Mouse (Mus musculus): ENCODE data around the gene Olfr1046. TPM values are rescaled to one million over a fixed set of nuclear protein-coding genes. Genes with fewer than 3 reads are reported as not detected.

The Olfr1046 gene
- polyA plus RNA-seq, 1 experiment from 2014 or later: not detected

Other genes with a start within 250 kb of the Olfr1046 start
- gene Olfr1029, start 245.4 kb downstream of the Olfr1046 start, polyA plus RNA-seq (2016; fragmentation: Nextera tagmentation; extraction: Ambion mirVana): not detected in 2 replicates
- gene Olfr1030, start 240.0 kb downstream of the Olfr1046 start, polyA plus RNA-seq (2016; fragmentation: Nextera tagmentation; extraction: Ambion mirVana): not detected in 2 replicates
- not detected in 2 replicates for gene Olfr1031, start 229.0 kb downstream of the Olfr1046 start, polyA plus RNA-seq (2016; fragmentation: Nextera tagmentation; extraction: Ambion mirVana)
- not detected in 2 replicates for gene Olfr1032, start 213.8 kb downstream of the Olfr1046 start, polyA plus RNA-seq (2016; fragmentation: Nextera tagmentation; extraction: Ambion mirVana)
- 0.07 and 0.51 TPM in 2 replicates for gene Olfr1033, start 198.7 kb downstream of the Olfr1046 start, polyA plus RNA-seq (2016; fragmentation: Nextera tagmentation; extraction: Ambion mirVana)
- gene Olfr1034, start 173.5 kb downstream of the Olfr1046 start, polyA plus RNA-seq (2016; fragmentation: Nextera tagmentation; extraction: Ambion mirVana): not detected in 2 replicates
- gene Olfr1036, start 145.3 kb downstream of the Olfr1046 start, polyA plus RNA-seq (2016; fragmentation: Nextera tagmentation; extraction: Ambion mirVana): not detected in 2 replicates
- not detected in 2 replicates for gene Olfr1037, start 131.9 kb downstream of the Olfr1046 start, polyA plus RNA-seq (2016; fragmentation: Nextera tagmentation; extraction: Ambion mirVana)
- not detected in 2 replicates for gene Olfr1039, start 83.4 kb downstream of the Olfr1046 start, polyA plus RNA-seq (2016; fragmentation: Nextera tagmentation; extraction: Ambion mirVana)
- not detected in 2 replicates for gene Olfr1040, start 72.6 kb downstream of the Olfr1046 start, polyA plus RNA-seq (2016; fragmentation: Nextera tagmentation; extraction: Ambion mirVana)
- gene Olfr1042, start 57.5 kb downstream of the Olfr1046 start, polyA plus RNA-seq (2016; fragmentation: Nextera tagmentation; extraction: Ambion mirVana): not detected in 2 replicates
- not detected in 2 replicates for gene Olfr1043, start 51.8 kb downstream of the Olfr1046 start, polyA plus RNA-seq (2016; fragmentation: Nextera tagmentation; extraction: Ambion mirVana)
- not detected in 2 replicates for gene Olfr1044, start 41.5 kb downstream of the Olfr1046 start, polyA plus RNA-seq (2016; fragmentation: Nextera tagmentation; extraction: Ambion mirVana)
- not detected in 2 replicates for gene Olfr52, start 33.6 kb downstream of the Olfr1046 start, polyA plus RNA-seq (2016; fragmentation: Nextera tagmentation; extraction: Ambion mirVana)
- not detected in 2 replicates for gene Olfr1045, start 16.3 kb downstream of the Olfr1046 start, polyA plus RNA-seq (2016; fragmentation: Nextera tagmentation; extraction: Ambion mirVana)
- gene Olfr1047, start 12.1 kb upstream of the Olfr1046 start, polyA plus RNA-seq (2016; fragmentation: Nextera tagmentation; extraction: Ambion mirVana): not detected in 2 replicates
- gene Olfr1048, start 21.0 kb upstream of the Olfr1046 start, polyA plus RNA-seq (2016; fragmentation: Nextera tagmentation; extraction: Ambion mirVana): not detected in 2 replicates
- not detected in 2 replicates for gene Olfr1049, start 39.0 kb upstream of the Olfr1046 start, polyA plus RNA-seq (2016; fragmentation: Nextera tagmentation; extraction: Ambion mirVana)
- gene Olfr1051, start 59.8 kb upstream of the Olfr1046 start, polyA plus RNA-seq (2016; fragmentation: Nextera tagmentation; extraction: Ambion mirVana): not detected in 2 replicates
- not detected in 2 replicates for gene Olfr1052, start 73.1 kb upstream of the Olfr1046 start, polyA plus RNA-seq (2016; fragmentation: Nextera tagmentation; extraction: Ambion mirVana)
- gene Olfr1053, start 96.0 kb upstream of the Olfr1046 start, polyA plus RNA-seq (2016; fragmentation: Nextera tagmentation; extraction: Ambion mirVana): not detected in 2 replicates
- gene Olfr1054, start 116.1 kb upstream of the Olfr1046 start, polyA plus RNA-seq (2016; fragmentation: Nextera tagmentation; extraction: Ambion mirVana): not detected in 2 replicates
- not detected in 2 replicates for gene Olfr1055, start 131.0 kb upstream of the Olfr1046 start, polyA plus RNA-seq (2016; fragmentation: Nextera tagmentation; extraction: Ambion mirVana)
- not detected in 2 replicates for gene Olfr1056, start 143.2 kb upstream of the Olfr1046 start, polyA plus RNA-seq (2016; fragmentation: Nextera tagmentation; extraction: Ambion mirVana)
- not detected in 2 replicates for gene Olfr1057, start 159.1 kb upstream of the Olfr1046 start, polyA plus RNA-seq (2016; fragmentation: Nextera tagmentation; extraction: Ambion mirVana)
- gene Olfr1058, start 169.2 kb upstream of the Olfr1046 start, polyA plus RNA-seq (2016; fragmentation: Nextera tagmentation; extraction: Ambion mirVana): not detected in 2 replicates
- not detected in 2 replicates for gene Olfr1061, start 194.7 kb upstream of the Olfr1046 start, polyA plus RNA-seq (2016; fragmentation: Nextera tagmentation; extraction: Ambion mirVana)
- gene Olfr1062, start 207.4 kb upstream of the Olfr1046 start, polyA plus RNA-seq (2016; fragmentation: Nextera tagmentation; extraction: Ambion mirVana): not detected in 2 replicates
- not detected in 2 replicates for gene Olfr1065, start 231.3 kb upstream of the Olfr1046 start, polyA plus RNA-seq (2016; fragmentation: Nextera tagmentation; extraction: Ambion mirVana)
- gene Olfr1066, start 237.0 kb upstream of the Olfr1046 start, polyA plus RNA-seq (2016; fragmentation: Nextera tagmentation; extraction: Ambion mirVana): not detected in 2 replicates